In the genomic region with DNA sequence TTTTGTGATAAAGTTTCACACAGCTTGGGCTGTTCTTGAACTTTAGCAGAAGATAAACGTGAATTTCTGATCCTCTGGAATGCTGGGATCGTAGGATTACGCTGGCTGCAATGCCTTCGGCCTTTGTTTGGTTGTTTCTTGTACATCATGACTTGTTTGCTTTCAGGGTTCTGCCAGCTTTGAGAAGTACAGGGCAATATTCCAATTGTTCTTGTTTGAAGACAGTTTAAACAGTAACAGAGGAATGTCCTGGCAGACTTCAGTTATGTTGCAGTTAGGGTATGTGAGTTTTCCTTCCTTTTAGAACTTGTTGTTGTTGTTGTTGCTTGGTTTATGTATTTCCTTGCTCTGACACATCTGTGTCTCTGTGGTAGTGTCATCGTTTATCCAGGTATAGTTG, we compare ENCODE assay signal across 27 mouse cellular contexts. TPM values are rescaled to one million over a fixed set of nuclear protein-coding genes. Genes with fewer than 3 reads are reported as not detected.
DNase-seq lines count a peak whose midpoint lies in the region; ATAC-seq and TF ChIP-seq lines count a peak whose summit lies in the region.
"Had no signal": no experiment of that assay in that cellular context is flagged by ENCODE, and none has a peak within 500 bp of the region (broad histone marks: within the 10 kb centered on the region; RNA-seq: fewer than 3 reads in every experiment).

No protein-coding gene starts in this region.

- TF ChIP-seq EP300 in liver, postnatal 0 days (IDR thresholded peaks at IDR 0.05; ENCODE audit: low read depth): no peak

- H3K27me3 ChIP-seq in embryonic facial prominence, embryonic 14.5 days (replicated peaks; ENCODE audit: control insufficient read depth, insufficient read depth, low read length): no peaks in the 10 kb centered on the region
- no peaks in the 10 kb centered on the region for H3K27me3 ChIP-seq in embryonic facial prominence, embryonic 10.5 days (replicated peaks; ENCODE audit: low read depth, poor library complexity, severe bottlenecking)
- H3K27me3 ChIP-seq in kidney, embryonic 14.5 days (ENCODE audit: control insufficient read depth, insufficient read depth, low read length): no peaks in the 10 kb centered on the region
- no peaks in the 10 kb centered on the region for H3K27me3 ChIP-seq in liver, postnatal 0 days (ENCODE audit: insufficient read depth, low read length)
- H3K27me3 ChIP-seq: embryonic facial prominence, embryonic 13.5 days; forebrain, embryonic 13.5 days; hindbrain, embryonic 12.5 days; limb, embryonic 13.5 days; neural tube, embryonic 12.5 days had no signal

- H3K9ac ChIP-seq in embryonic facial prominence, embryonic 14.5 days (ENCODE audit: low read depth, low read length): no peak overlapping the region
- no peak overlapping the region for H3K9ac ChIP-seq in kidney, embryonic 14.5 days (ENCODE audit: low read depth, low read length)
- H3K9ac ChIP-seq in liver, postnatal 0 days (replicated peaks): no peak overlapping the region
- H3K9ac ChIP-seq: embryonic facial prominence, embryonic 13.5 days; forebrain, embryonic 13.5 days; hindbrain, embryonic 12.5 days; limb, embryonic 13.5 days; neural tube, embryonic 12.5 days had no signal

- no peaks in the 10 kb centered on the region for H3K9me3 ChIP-seq in embryonic facial prominence, embryonic 14.5 days (ENCODE audit: control insufficient read depth, low read length)
- no peaks in the 10 kb centered on the region for H3K9me3 ChIP-seq in embryonic facial prominence, embryonic 10.5 days
- H3K9me3 ChIP-seq in kidney, embryonic 14.5 days (ENCODE audit: control insufficient read depth, low read length): no peaks in the 10 kb centered on the region
- H3K9me3 ChIP-seq in liver, postnatal 0 days (ENCODE audit: low read length): no peaks in the 10 kb centered on the region
- H3K9me3 ChIP-seq: embryonic facial prominence, embryonic 13.5 days; forebrain, embryonic 13.5 days; G1E; hindbrain, embryonic 12.5 days; limb, embryonic 13.5 days; neural tube, embryonic 12.5 days had no signal

- no peak for ATAC-seq in embryonic facial prominence, embryonic 14.5 days (ENCODE audit: low read depth)
- no peak for ATAC-seq in kidney, embryonic 14.5 days (ENCODE audit: low FRiP score, low TSS enrichment)
- no peak for ATAC-seq in liver, postnatal 0 days
- ATAC-seq: forebrain, embryonic 13.5 days; hindbrain, postnatal 0 days; midbrain, embryonic 16.5 days had no signal

- TF ChIP-seq CTCF in liver, postnatal 0 days (IDR thresholded peaks at IDR 0.05; ENCODE audit: low read depth): no peak

- DNase-seq in embryonic facial prominence, embryonic 14.5 days (ENCODE audit: low spot score): peak; percentile 33
- no peak for DNase-seq in embryonic facial prominence, embryonic 10.5 days (ENCODE audit: low spot score)
- DNase-seq in kidney, postnatal 14 days: peak; percentile 19
- DNase-seq in lung, postnatal 25 days (ENCODE audit: low spot score): peak; percentile 29
- no peak for DNase-seq in lung, postnatal 14 days
- DNase-seq in liver, postnatal 0 days: no peak
- DNase-seq in cerebellum, adult 9-11 months: no peak
- DNase-seq: adrenal gland, postnatal 14 days; cerebellum, adult 11 months; cerebellum, adult 9-10 months; embryo, embryonic 11 days; gastrocnemius, postnatal 14 days; kidney, adult 8-10 months; lung, adult 18-20 months; right cerebral cortex, adult 18-20 months; spleen, adult 18-20 months; thymus, postnatal 14 days had no signal

- 58% methylated on average over 5 of the region's 5 CpGs for WGBS in embryonic facial prominence, embryonic 14.5 days
- WGBS in embryonic facial prominence, embryonic 10.5 days: 83% methylated on average over 5 of the region's 5 CpGs
- WGBS in kidney, embryonic 14.5 days: 71% methylated on average over 5 of the region's 5 CpGs
- WGBS in liver, postnatal 0 days (ENCODE audit: insufficient replicate concordance): 51% methylated on average over 5 of the region's 5 CpGs

- H3K4me1 ChIP-seq in embryonic facial prominence, embryonic 14.5 days (ENCODE audit: control insufficient read depth, insufficient read depth, low read length): peaks cover 12% of the 10 kb centered on the region; the same call in 1 of the 2 replicates
- peaks cover 6% of the 10 kb centered on the region; the same call in 1 of the 2 replicates for H3K4me1 ChIP-seq in embryonic facial prominence, embryonic 10.5 days
- H3K4me1 ChIP-seq in kidney, embryonic 14.5 days (ENCODE audit: control insufficient read depth, insufficient read depth, low read length): peaks cover 9% of the 10 kb centered on the region; the same call in 1 of the 2 replicates
- H3K4me1 ChIP-seq in liver, postnatal 0 days (ENCODE audit: insufficient read depth): peaks cover 12% of the 10 kb centered on the region
- H3K4me1 ChIP-seq: forebrain, embryonic 13.5 days; hindbrain, embryonic 12.5 days; neural tube, embryonic 12.5 days had no signal

- H3K27ac ChIP-seq in embryonic facial prominence, embryonic 14.5 days (replicated peaks; ENCODE audit: low read depth, low read length): no peak overlapping the region
- H3K27ac ChIP-seq in embryonic facial prominence, embryonic 10.5 days (replicated peaks): no peak overlapping the region
- no peak overlapping the region for H3K27ac ChIP-seq in kidney, embryonic 14.5 days (ENCODE audit: low read depth, low read length)
- peak overlapping the region; percentile 36 for H3K27ac ChIP-seq in liver, postnatal 0 days (ENCODE audit: low read depth)
- H3K27ac ChIP-seq: forebrain, embryonic 13.5 days; hindbrain, embryonic 12.5 days; hindbrain, postnatal 0 days; limb, embryonic 13.5 days; macrophage; neural tube, embryonic 12.5 days had no signal

- H3K4me2 ChIP-seq in embryonic facial prominence, embryonic 14.5 days (ENCODE audit: low read depth, low read length): no peak overlapping the region
- H3K4me2 ChIP-seq in kidney, embryonic 14.5 days (replicated peaks; ENCODE audit: low read depth, low read length): no peak overlapping the region
- H3K4me2 ChIP-seq in liver, postnatal 0 days (ENCODE audit: low read depth, low read length): peak overlapping the region; percentile 45
- H3K4me2 ChIP-seq: embryonic facial prominence, embryonic 13.5 days; forebrain, embryonic 13.5 days; hindbrain, embryonic 12.5 days; limb, embryonic 13.5 days; neural tube, embryonic 12.5 days had no signal

- no peak overlapping the region for H3K4me3 ChIP-seq in embryonic facial prominence, embryonic 14.5 days (ENCODE audit: low read depth, low read length)
- no peak overlapping the region for H3K4me3 ChIP-seq in embryonic facial prominence, embryonic 10.5 days
- H3K4me3 ChIP-seq in kidney, embryonic 14.5 days (ENCODE audit: low read length): no peak overlapping the region
- H3K4me3 ChIP-seq in liver, postnatal 0 days (ENCODE audit: low read depth, low read length): no peak overlapping the region
- H3K4me3 ChIP-seq: embryonic facial prominence, embryonic 13.5 days; forebrain, embryonic 13.5 days; hindbrain, embryonic 12.5 days; limb, embryonic 13.5 days; neural tube, embryonic 12.5 days had no signal

- H3K36me3 ChIP-seq in embryonic facial prominence, embryonic 14.5 days (ENCODE audit: control insufficient read depth, insufficient read depth, low read length): no peaks in the 10 kb centered on the region
- H3K36me3 ChIP-seq in embryonic facial prominence, embryonic 10.5 days (replicated peaks): no peaks in the 10 kb centered on the region
- no peaks in the 10 kb centered on the region for H3K36me3 ChIP-seq in kidney, embryonic 14.5 days (ENCODE audit: control insufficient read depth, insufficient read depth, low read length)
- H3K36me3 ChIP-seq in liver, postnatal 0 days (replicated peaks; ENCODE audit: insufficient read depth, low read length): no peaks in the 10 kb centered on the region
- H3K36me3 ChIP-seq: embryonic facial prominence, embryonic 13.5 days; G1E; hindbrain, embryonic 12.5 days; limb, embryonic 13.5 days; neural tube, embryonic 12.5 days had no signal

RNA-seq across cellular contexts. Expression of a gene that starts 18.8 kb away (rescaled TPM):
- 4.5 and 5.2 TPM in 2 replicates for polyA plus RNA-seq in embryonic facial prominence, embryonic 14.5 days (2014; fragmentation: Nextera tagmentation; extraction: Ambion mirVana)
- polyA plus RNA-seq in embryonic facial prominence, embryonic 10.5 days (2016; fragmentation: Nextera tagmentation; extraction: Ambion mirVana): 2.1 and 2.4 TPM in 2 replicates
- 5.1 and 12.3 TPM in 2 replicates for polyA plus RNA-seq in kidney, embryonic 14.5 days (2014; fragmentation: Nextera tagmentation; extraction: Ambion mirVana)
- 3.0 TPM in 2 replicates for polyA plus RNA-seq in liver, postnatal 0 days (2015; fragmentation: Nextera tagmentation; extraction: Ambion mirVana)
- polyA plus RNA-seq: macrophage had no signal

Comparison
In these comparisons a context has a peak if more than half of its experiments do, and no peak if none do; other contexts are left out.
1. DNase-seq: peak in embryonic facial prominence, embryonic 14.5 days (single experiment), kidney, postnatal 14 days (single experiment) and lung, postnatal 25 days (single experiment); none in embryonic facial prominence, embryonic 10.5 days (single experiment), lung, postnatal 14 days (single experiment), liver, postnatal 0 days (single experiment) and cerebellum, adult 9-11 months (single experiment).